Mouse (Mus musculus) ES-Bruce4 (cell line): Measurements from ENCODE around the gene Rnf5. TPM values are rescaled to one million over a fixed set of nuclear protein-coding genes. Genes with fewer than 3 reads are reported as not detected.

Source experiments
- H3K27ac ChIP-seq: 2 replicates; pipeline ENCODE4 v1.5.1; 2012; ENCODE audit warnings: low read length, inconsistent platforms; ENCODE audit not compliant: insufficient read depth
- H3K27me3 ChIP-seq: 2 replicates; pipeline ENCODE4 v1.6.1; 2012; ENCODE audit warnings: mild to moderate bottlenecking, low read length, inconsistent platforms; ENCODE audit not compliant: control insufficient read depth, poor library complexity, insufficient read depth, severe bottlenecking
- H3K36me3 ChIP-seq: 2 replicates; pipeline ENCODE4 v1.6.1; 2012; ENCODE audit warnings: inconsistent platforms, mild to moderate bottlenecking, low read length, moderate library complexity; ENCODE audit not compliant: control insufficient read depth, poor library complexity, insufficient read depth, severe bottlenecking
- H3K4me1 ChIP-seq: one replicate; pipeline ENCODE4 v1.8.1; 2011; ENCODE audit warnings: low read length; ENCODE audit not compliant: control insufficient read depth, insufficient read depth
- H3K4me3 ChIP-seq: 2 replicates; pipeline ENCODE4 v1.5.1; 2011; ENCODE audit warnings: low read depth, mild to moderate bottlenecking, low read length
- H3K9ac ChIP-seq: 2 replicates; pipeline ENCODE4 v1.6.1; 2012; ENCODE audit warnings: low read depth, mild to moderate bottlenecking, inconsistent platforms; ENCODE audit not compliant: poor library complexity, severe bottlenecking
- H3K9me3 ChIP-seq: replicated peaks from 2 replicates; pipeline ENCODE4 v1.6.1; 2012; ENCODE audit warnings: mild to moderate bottlenecking, low read length, inconsistent platforms; ENCODE audit not compliant: control insufficient read depth, poor library complexity, insufficient read depth, severe bottlenecking
- CTCF ChIP-seq: IDR thresholded peaks from one replicate; pipeline ENCODE4 v1.8.1; 2011; ENCODE audit warnings: low read depth, low read length
- EP300 ChIP-seq: IDR thresholded peaks from 2 replicates; pipeline ENCODE4 v1.6.1; 2011; ENCODE audit warnings: low read depth, low read length; ENCODE audit not compliant: insufficient read depth
- POLR2A ChIP-seq: IDR thresholded peaks from one replicate; pipeline ENCODE4 v1.8.1; 2011; ENCODE audit warnings: low read length; ENCODE audit not compliant: insufficient read depth
- polyA plus RNA-seq: library from polyadenylated mRNA; stranded (reverse); fragments of >200 nt; gene quantifications from 2 replicates; pipeline ENCODE4 v1.2.4, GENCODE M21; 2011; ENCODE audit warnings: low read depth; ENCODE audit not compliant: missing spikeins, insufficient read depth, insufficient read length

The Rnf5 gene
- polyA plus RNA-seq, 1 experiment, result 75.9 TPM

GRCm38 (mm10) chr17:34590154-34590987 is 13.1 kb downstream of the Rnf5 start:
- H3K9ac ChIP-seq, result peak overlapping the region; percentile 98
- H3K9me3 ChIP-seq, result no peaks in the 10 kb centered on the region

GRCm38 (mm10) chr17:34589681-34590101 is 13.8 kb downstream of the Rnf5 start, which contains the start of gene Gpsm3:
Gene Gpsm3, plus strand, starts transcription at chr17:34589806.
- Histone ChIP-seq H3K4me1 (peaks cover 11% of the 10 kb centered on the region), H3K9ac (peak within 1 kb of the TSS; percentile 43)

More at GRCm38 (mm10) chr17:34590154-34590987, 13.1 kb downstream of the Rnf5 start:
- H3K4me3 ChIP-seq, result peak overlapping the region; percentile 73; the same call in 1 of the 2 replicates
- peak overlapping the region; percentile 75 for H3K27ac ChIP-seq
- TF ChIP-seq EP300, result no peak
- TF ChIP-seq CTCF, result no peak
- no peak for TF ChIP-seq POLR2A
- 0 out of 2 replicates have a peak, but pooled peaks cover 6% of the 10 kb centered on the region for H3K36me3 ChIP-seq
- H3K4me1 ChIP-seq, result peaks cover 11% of the 10 kb centered on the region
- H3K27me3 ChIP-seq, result no peaks in the 10 kb centered on the region

GRCm38 (mm10) chr17:34589206-34589605 is 14.3 kb downstream of the Rnf5 start:
- Histone ChIP-seq H3K36me3 (no peaks in the 10 kb centered on the region), H3K4me1 (peaks cover 11% of the 10 kb centered on the region), H3K9me3 (no peaks in the 10 kb centered on the region), H3K4me3 (no peak overlapping the region), H3K9ac (peak overlapping the region; percentile 43), H3K27me3 (no peaks in the 10 kb centered on the region), H3K27ac (no peak overlapping the region)
- TF ChIP-seq EP300, result no peak
- TF ChIP-seq POLR2A, result no peak
- no peak for TF ChIP-seq CTCF

More at GRCm38 (mm10) chr17:34589681-34590101, 13.8 kb downstream of the Rnf5 start, which contains the start of gene Gpsm3:
- Histone ChIP-seq H3K27me3 (no peaks in the 10 kb centered on the region), H3K27ac (peak within 1 kb of the TSS; percentile 33; the same call in 1 of the 2 replicates), H3K4me3 (peak within 1 kb of the TSS; percentile 37; the same call in 1 of the 2 replicates), H3K9me3 (no peaks in the 10 kb centered on the region), H3K36me3 (0 out of 2 replicates have a peak, but pooled peaks cover 4% of the 10 kb centered on the region)
- TF ChIP-seq POLR2A (no peak), EP300 (0 out of 2 replicates have a peak, but pooled peaks have one; percentile 13), CTCF (no peak)

- H3K4me3 ChIP-seq, result no peak overlapping the region
- no peaks in the 10 kb centered on the region for H3K9me3 ChIP-seq
- TF ChIP-seq CTCF (no peak), EP300 (no peak)
- H3K36me3 ChIP-seq, result no peaks in the 10 kb centered on the region
- H3K27ac ChIP-seq, result no peak overlapping the region
- peak overlapping the region; percentile 43 for H3K9ac ChIP-seq
- H3K4me1 ChIP-seq, result peaks cover 11% of the 10 kb centered on the region
- no peaks in the 10 kb centered on the region for H3K27me3 ChIP-seq
Measured at GRCm38 (mm10) chr17:34588767-34589166, 14.7 kb downstream of the Rnf5 start.

- Histone ChIP-seq H3K9ac (peak overlapping the region; percentile 80), H3K27me3 (no peaks in the 10 kb centered on the region), H3K9me3 (no peaks in the 10 kb centered on the region), H3K36me3 (no peaks in the 10 kb centered on the region), H3K4me3 (peak overlapping the region; percentile 97), H3K4me1 (peaks cover 11% of the 10 kb centered on the region), H3K27ac (no peak overlapping the region)
- TF ChIP-seq POLR2A (no peak), EP300 (no peak), CTCF (no peak)
Measured at GRCm38 (mm10) chr17:34587814-34588213, 15.7 kb downstream of the Rnf5 start.

- Histone ChIP-seq H3K9ac (peak overlapping the region; percentile 80), H3K4me3 (peak overlapping the region; percentile 97), H3K4me1 (peaks cover 11% of the 10 kb centered on the region), H3K9me3 (no peaks in the 10 kb centered on the region), H3K27ac (no peak overlapping the region), H3K36me3 (no peaks in the 10 kb centered on the region), H3K27me3 (no peaks in the 10 kb centered on the region)
- TF ChIP-seq EP300 (no peak), POLR2A (peak; percentile 83), CTCF (no peak)
Measured at GRCm38 (mm10) chr17:34587423-34587811, 16.1 kb downstream of the Rnf5 start.
